Mouse (Mus musculus) activated CD4-positive, CD25-positive, alpha-beta regulatory T cell, adult 4 months (primary cell): Measurements from ENCODE around the gene Egln3. TPM values are rescaled to one million over a fixed set of nuclear protein-coding genes. Genes with fewer than 3 reads are reported as not detected.

Experiments used
- ATAC-seq: one replicate; pipeline ENCODE4 v1.8.0; 2017
- polyA plus RNA-seq, 2 experiments: library from polyadenylated mRNA; unstranded; fragments of 100-300 nt; shearing (Covaris generic); gene quantifications; one replicate each; pipeline ENCODE4 v1.2.1; 2017

Egln3 gene
- 1 to 10 TPM; 1.7 to 2.3 TPM for polyA plus RNA-seq

GRCm38 (mm10) chr12:54203656-54204045, at the start of gene Egln3:
Gene Egln3, minus strand, starts transcription at chr12:54203860.
- peak; percentile 70 for ATAC-seq

GRCm38 (mm10) chr12:54253449-54253848, 49.8 kb upstream of the Egln3 start:
- no peak for ATAC-seq

GRCm38 (mm10) chr12:54251942-54252400, 48.3 kb upstream of the Egln3 start:
- ATAC-seq, result no peak

- no peak for ATAC-seq
These were observed 44.2 kb upstream of the Egln3 start for GRCm38 (mm10) chr12:54247835-54248234.

- no peak for ATAC-seq
These were observed 39.5 kb upstream of the Egln3 start for GRCm38 (mm10) chr12:54243158-54243557.

- ATAC-seq, result no peak
These were observed 38.3 kb upstream of the Egln3 start for GRCm38 (mm10) chr12:54241976-54242375.

GRCm38 (mm10) chr12:54233794-54234193, 30.1 kb upstream of the Egln3 start:
- no peak for ATAC-seq

GRCm38 (mm10) chr12:54232996-54233603, 29.4 kb upstream of the Egln3 start:
- ATAC-seq, result no peak

GRCm38 (mm10) chr12:54232456-54232855, 28.8 kb upstream of the Egln3 start:
- ATAC-seq, result no peak

GRCm38 (mm10) chr12:54227551-54227950, 23.9 kb upstream of the Egln3 start:
- ATAC-seq, result no peak

GRCm38 (mm10) chr12:54226341-54226740, 22.7 kb upstream of the Egln3 start:
- ATAC-seq, result no peak

- no peak for ATAC-seq
These were observed 21.9 kb upstream of the Egln3 start for GRCm38 (mm10) chr12:54225610-54226009.

GRCm38 (mm10) chr12:54225090-54225489, 21.4 kb upstream of the Egln3 start:
- no peak for ATAC-seq

- ATAC-seq, result no peak
These were observed 18.5 kb upstream of the Egln3 start for GRCm38 (mm10) chr12:54222036-54222760.

- ATAC-seq, result no peak
These were observed 13.0 kb upstream of the Egln3 start for GRCm38 (mm10) chr12:54216673-54217072.

- ATAC-seq, result no peak
These were observed 10.8 kb upstream of the Egln3 start for GRCm38 (mm10) chr12:54214426-54214825.

- no peak for ATAC-seq
These were observed 10.2 kb upstream of the Egln3 start for GRCm38 (mm10) chr12:54213871-54214270.

- no peak for ATAC-seq
These were observed 9.6 kb upstream of the Egln3 start for GRCm38 (mm10) chr12:54213230-54213629.

- no peak for ATAC-seq
These were observed 5.5 kb upstream of the Egln3 start for GRCm38 (mm10) chr12:54209182-54209563.

- no peak for ATAC-seq
These were observed 4.9 kb upstream of the Egln3 start for GRCm38 (mm10) chr12:54208433-54209181.

- ATAC-seq, result no peak
These were observed 2.1 kb upstream of the Egln3 start for GRCm38 (mm10) chr12:54205731-54206130.

GRCm38 (mm10) chr12:54205195-54205594, 1.5 kb upstream of the Egln3 start:
- no peak for ATAC-seq
